Mouse (Mus musculus) cerebellum, adult 8-10 months (tissue): Measurements from ENCODE around the gene Tex2.
"Not testable (repeated sequence)": the region's sequence is repeated elsewhere in the genome, so short reads cannot be mapped to it uniquely, and the experiment has no call there.

Source experiments
- DNase-seq: peaks from one replicate; pipeline ENCODE4 v3.0.0; 2022

Tex2 gene

GRCm38 (mm10) chr11:106577624-106578355 lies 35.4 kb downstream of the Tex2 start:
- not testable (repeated sequence) for DNase-seq

DNA sequence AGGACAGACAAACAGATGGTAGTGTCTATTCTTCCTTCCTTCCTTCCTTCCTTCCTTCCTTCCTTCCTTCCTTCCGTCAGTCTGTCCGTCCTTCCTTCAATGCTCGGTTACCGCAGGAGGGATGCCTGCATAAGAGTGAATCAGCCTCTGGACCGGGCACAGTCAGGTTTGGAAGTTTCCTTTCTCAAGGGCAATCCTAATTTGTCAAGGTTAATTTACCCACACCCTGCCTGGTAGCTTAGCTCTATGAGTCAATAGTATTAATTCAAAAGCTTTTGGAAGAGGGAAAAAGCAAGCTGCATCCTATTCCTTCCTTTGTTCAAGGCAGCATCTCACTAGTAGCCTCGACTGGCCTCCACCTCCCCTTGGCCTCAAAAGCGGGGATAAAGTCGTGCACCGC lies 38.8 kb downstream of the Tex2 start:
- DNase-seq = no peak

- DNase-seq = no peak
Observed at GRCm38 (mm10) chr11:106573476-106574240, 39.6 kb downstream of the Tex2 start.

- DNase-seq = no peak
Observed at GRCm38 (mm10) chr11:106572958-106573357, 40.3 kb downstream of the Tex2 start.

DNA sequence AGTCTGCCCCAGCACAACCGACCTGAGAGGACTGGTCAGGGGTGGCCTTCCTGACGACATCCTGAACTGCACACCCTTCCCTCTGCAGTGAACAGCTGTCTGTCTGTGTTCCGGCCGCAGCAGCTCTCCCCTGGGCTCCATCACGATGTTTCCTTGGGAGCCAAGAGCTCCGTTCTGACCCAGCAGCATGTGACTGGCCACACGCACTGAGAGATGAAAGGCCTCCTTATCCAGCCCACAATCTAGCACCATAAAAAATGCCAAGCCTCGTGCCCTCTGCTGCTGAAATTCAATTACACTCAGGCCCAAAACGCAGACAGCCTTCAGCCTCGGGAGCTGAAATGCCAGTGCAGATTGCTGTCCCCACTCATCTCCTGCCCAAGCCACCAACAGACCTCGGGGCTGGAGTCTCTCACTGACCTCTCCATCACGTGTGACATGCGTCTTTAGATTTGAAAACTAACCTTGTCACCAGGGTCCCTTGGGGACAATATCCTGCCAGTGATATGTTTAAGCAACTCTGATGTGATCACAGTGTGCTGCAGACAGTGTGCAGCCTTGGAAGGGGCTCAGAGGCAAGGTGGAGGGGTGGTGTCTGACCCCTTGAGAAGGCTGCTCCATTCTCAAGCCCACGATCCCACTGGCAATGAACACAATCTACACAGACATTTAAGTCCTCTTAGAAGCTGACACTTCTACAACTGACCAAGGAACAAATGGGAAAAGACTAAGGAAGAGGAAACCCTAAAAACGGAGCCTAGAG lies 41.0 kb downstream of the Tex2 start:
- DNase-seq = no peak

DNA sequence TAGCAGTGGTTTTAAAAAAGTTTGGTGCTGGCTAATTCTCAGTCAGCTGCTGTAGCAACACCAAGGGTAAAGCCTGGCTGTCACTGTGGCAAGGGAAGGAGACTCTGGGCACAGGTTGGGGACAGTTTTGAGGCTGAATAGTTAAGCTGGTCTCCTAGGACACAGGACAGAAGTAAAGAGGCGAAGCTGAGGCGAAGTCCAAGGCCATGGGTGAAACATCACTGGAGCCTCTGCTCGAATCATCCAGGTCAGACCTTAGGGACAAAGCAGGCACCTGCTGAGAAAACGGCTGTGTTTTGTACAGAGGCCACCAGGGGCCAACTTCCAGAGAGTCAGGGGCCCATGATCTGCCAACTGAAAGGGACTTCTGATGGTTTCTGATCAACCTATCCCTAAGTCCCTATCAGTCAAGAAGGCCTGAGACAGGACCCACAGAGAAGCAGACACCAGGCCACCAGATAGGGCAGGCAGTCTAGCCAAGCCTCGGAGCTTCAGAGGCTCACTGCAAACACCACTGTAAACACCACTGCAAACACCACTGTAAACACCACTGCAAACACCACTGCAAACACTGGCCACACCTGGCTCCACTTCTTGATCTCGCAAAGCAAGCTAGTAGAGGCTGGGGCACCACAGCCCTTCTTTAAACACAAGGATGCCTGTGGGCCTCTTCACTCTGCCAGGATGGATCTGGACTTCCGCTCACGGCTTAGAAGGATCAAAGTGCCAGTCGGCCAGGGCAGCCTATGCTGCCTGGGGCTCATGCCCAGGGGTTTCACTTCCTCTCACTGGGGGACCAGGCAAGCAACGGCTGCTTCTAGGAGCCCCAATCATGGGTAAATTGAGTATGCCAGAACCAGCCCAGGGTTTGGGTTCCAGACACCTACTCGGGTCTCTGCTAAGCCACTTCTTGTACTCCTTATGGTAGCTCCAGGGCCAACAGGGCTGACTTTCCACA lies 41.9 kb downstream of the Tex2 start:
- no peak for DNase-seq

DNA sequence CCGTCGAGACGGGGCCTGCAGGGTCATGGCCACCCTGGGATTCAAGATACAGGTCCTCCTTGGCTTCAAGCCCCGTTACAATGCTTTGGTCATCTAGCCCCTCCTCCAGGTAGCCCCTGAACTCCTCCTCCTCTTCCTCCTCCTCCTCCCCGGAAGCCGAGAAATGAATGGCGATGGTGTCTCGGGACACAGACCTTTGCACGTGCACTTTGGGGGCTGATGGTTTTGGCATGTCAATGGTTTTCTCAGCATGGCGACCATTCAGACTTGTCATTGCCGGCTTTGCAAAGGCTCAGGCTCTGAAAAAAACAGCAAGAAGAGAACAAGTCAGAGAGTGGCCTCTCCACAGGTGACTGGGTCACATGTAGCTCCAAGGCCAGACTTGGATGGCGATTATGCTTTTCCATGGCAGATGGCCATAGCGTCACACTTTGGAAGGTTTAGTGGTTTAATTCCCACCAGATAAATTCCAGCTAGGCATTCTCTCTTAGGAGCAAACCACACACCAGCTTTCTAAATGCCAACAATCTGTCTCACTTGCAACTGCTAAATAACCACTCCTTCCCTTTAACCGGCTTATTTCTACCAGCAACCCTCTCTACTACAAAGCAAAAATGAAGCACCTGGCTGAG lies 44.8 kb downstream of the Tex2 start:
- DNase-seq = peak; percentile 68

GRCm38 (mm10) chr11:106566040-106566785 lies 47.0 kb downstream of the Tex2 start:
- no peak for DNase-seq

DNA sequence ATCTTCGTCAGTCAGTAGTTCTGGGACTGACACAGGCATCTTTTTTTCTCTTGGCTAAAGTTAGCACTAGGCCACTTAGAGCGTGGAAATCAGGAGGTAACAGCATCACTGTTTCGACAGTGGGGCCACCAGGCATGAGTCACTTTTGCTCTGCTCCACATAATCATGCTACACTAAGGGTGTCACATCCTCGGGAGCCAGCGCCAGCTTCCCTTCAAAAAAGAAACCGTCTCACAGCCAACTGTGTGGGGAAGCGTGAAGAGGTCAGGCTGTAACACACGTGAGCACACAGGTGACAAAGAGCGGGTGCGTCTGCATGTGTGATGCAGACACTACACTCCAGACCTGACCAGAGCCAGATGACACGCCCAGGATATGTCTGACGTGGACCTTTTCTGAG lies 49.0 kb downstream of the Tex2 start:
- no peak for DNase-seq

DNA sequence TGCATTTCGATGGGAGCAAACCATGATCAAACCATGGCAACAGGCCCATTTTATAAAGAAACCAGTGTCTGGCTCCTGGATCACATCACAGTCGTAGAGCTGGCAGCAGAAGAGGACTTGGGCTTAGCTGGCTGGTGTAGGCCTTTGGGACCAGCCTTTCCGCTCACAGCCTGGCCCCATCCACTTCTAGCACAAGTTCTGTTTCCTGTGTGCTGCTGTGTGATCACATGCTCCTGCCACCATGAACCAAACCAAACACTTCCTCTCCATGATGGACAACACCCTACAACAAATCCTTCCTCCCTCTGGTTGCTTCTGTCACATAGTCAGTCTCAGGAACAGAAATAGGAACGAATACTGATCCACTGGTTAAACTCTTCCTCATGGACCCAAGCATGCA lies 50.5 kb downstream of the Tex2 start:
- DNase-seq = no peak

GRCm38 (mm10) chr11:106559773-106560172 lies 53.5 kb downstream of the Tex2 start:
- DNase-seq = no peak

- DNase-seq = no peak
Observed at GRCm38 (mm10) chr11:106558008-106558407, 55.2 kb downstream of the Tex2 start.

- no peak for DNase-seq
Observed at GRCm38 (mm10) chr11:106557398-106557797, 55.8 kb downstream of the Tex2 start.

DNA sequence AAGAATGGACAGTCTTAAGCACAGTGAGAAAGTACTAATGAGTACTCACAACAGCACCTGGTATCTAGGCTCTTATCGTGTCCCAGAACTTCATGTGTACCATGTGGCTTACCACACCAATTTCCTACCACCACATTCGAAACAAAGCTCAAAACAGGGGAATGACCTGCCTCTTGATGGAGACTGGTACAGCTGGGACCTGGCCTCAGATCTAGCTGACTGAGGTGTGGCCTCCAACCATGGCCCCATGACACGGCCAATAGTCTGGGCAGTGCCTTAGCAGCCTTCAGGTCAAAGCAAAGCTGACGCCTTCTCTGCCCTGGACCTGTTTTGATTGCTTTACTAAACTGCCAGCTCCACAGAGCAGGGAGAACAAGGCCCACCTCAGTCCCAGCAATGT lies 56.5 kb downstream of the Tex2 start:
- no peak for DNase-seq

GRCm38 (mm10) chr11:106555805-106556615 lies 57.2 kb downstream of the Tex2 start:
- no peak for DNase-seq

DNA sequence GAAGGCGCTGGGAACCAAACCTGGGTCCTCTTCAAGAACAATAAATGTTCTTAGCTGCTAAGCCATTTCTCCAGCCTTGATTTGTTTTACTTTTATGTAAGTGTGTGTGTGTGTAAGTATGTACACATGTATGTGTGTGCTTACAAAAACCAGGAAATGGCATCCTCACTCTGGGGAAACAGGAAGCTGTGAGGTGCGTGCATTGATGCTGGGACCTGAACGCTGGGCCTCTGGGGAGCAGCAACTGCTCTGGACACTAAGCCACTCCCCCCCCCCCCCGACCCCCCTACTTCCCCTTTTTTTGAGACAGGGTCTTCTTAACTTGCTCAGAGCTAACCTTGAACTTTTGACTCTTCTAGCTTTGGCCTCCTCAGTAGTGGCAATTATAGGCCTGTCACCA lies 62.8 kb downstream of the Tex2 start:
- no peak for DNase-seq

DNA sequence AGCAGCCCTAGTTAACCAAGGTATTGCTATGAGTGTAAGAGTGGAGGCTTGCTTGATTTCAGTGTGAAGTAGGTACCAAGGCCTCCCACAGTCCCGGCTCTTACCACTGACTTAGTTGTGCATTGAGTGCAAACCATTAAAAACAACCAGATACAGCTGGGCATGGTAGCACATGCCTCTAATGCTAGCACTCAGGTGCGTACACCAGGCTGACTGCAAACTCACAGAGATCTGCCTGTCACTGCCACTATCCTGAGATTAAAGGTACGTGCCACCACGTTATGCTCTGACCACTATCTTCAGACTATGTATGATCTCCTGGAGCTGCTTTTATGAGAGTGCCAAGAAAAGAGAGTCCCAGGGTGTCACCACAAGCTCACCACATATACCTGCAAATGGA lies 67.1 kb downstream of the Tex2 start:
- no peak for DNase-seq

DNA sequence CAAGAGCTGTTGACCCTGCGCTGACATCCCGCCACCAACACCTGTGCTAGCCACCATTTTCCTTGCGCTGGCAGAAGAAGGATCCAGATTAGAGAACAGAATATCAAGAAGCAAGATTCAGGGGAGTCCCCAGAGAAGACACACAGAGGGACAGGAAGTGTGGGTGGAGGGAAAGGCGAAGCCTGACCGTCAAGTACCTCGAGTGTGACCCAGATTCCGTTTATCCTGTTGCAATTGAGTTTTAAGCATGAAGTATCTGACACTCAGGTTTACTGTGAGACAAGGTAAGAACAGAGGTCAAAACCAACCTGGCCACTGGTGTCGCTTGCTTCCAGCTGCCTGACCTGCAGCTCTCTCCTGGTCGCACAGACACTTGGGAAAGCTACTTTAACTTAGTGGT lies 68.3 kb downstream of the Tex2 start:
- DNase-seq = no peak

DNA sequence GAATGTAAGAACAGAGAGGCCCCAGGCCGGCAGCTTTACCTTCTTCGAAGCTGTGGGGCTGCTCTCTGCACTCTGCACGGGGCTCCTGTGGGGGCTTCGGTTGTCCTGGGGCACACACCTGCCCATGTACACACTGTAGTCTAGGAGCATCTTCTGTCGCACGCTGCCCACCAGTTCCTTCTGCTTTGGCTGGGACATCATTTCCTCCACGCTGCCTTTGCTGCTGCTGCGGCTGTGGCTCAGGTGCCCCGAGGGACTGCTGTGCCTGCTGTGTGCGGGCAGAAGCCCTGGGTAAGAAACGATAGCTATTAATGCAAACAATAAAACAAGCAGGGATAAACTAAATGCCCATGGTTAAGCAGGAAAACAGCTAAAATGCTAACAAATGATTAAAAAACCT lies 69.1 kb downstream of the Tex2 start:
- no peak for DNase-seq

DNA sequence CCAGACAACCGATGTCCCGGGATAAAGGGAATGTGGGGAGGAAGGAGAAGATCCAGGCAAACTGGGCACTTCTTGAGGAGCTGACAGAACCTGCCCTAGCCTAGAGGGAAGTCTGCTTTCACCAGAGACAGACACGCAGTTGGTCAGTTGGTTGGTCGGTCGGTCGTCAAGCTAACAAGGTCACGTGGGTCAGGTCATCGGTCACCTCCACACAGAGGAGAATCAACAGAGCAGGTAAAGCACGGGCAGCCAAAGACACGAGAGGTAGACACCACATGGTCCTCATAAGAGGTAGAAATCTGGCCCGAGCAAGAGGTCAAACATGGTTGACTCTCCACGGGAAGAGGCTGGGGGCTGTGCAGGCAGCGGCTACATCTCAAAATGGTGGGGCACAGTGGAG lies 70.2 kb downstream of the Tex2 start:
- DNase-seq = no peak
